Comparison of ENCODE assay signal across 27 mouse cellular contexts in the genomic region with DNA sequence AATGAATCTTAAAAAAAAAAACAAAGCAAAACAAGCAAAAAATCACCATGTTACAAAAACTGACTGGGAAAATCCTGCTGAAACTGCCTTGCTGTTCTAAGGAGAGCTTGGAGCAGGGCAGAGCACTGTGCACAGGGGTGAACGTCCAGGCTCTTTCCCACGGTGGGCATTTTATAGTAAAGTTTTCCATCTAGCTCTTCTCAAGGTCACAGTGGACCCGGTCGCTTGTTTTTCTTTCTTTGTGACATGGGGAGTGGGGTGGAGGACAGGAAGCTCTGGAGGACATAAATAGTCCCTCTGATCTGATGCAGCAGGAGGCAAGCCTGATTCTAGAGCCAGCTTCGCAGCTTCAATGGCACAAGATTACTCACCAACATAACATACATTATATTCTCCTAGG.
A peak's percentile ranks its signal among the peaks of the same experiment; 100 is the strongest.
DNase-seq lines count a peak whose midpoint lies in the region; ATAC-seq and TF ChIP-seq lines count a peak whose summit lies in the region.
"Had no signal": no experiment of that assay in that cellular context is flagged by ENCODE, and none has a peak within 500 bp of the region (broad histone marks: within the 10 kb centered on the region; RNA-seq: fewer than 3 reads in every experiment).

No protein-coding gene starts in this region.

- TF ChIP-seq CTCF in heart, postnatal 0 days (IDR thresholded peaks at IDR 0.05; ENCODE audit: low read depth) = no peak
- no peak for TF ChIP-seq CTCF in lung, embryonic 14.5 days (IDR thresholded peaks at IDR 0.05; ENCODE audit: low read depth)

- no peaks in the 10 kb centered on the region for H3K27me3 ChIP-seq in heart, embryonic 11.5 days (ENCODE audit: control insufficient read depth, insufficient read depth, low read length)
- no peaks in the 10 kb centered on the region for H3K27me3 ChIP-seq in heart, postnatal 0 days (ENCODE audit: control insufficient read depth, insufficient read depth, low read length)
- no peaks in the 10 kb centered on the region for H3K27me3 ChIP-seq in lung, embryonic 14.5 days (ENCODE audit: insufficient read depth, low read length)
- H3K27me3 ChIP-seq in midbrain, embryonic 10.5 days (ENCODE audit: low read depth, poor library complexity, severe bottlenecking) = peaks cover 14% of the 10 kb centered on the region
- H3K27me3 ChIP-seq: forebrain, embryonic 13.5 days; limb, embryonic 13.5 days had no signal

- no peak for TF ChIP-seq EP300 in heart, postnatal 0 days (IDR thresholded peaks at IDR 0.05; ENCODE audit: low read depth)

- ATAC-seq in heart, embryonic 11.5 days (replicated peaks; ENCODE audit: insufficient number of reproducible peaks, low FRiP score, low TSS enrichment) = no peak
- peak; percentile 30; the same call in 1 of the 2 replicates for ATAC-seq in heart, postnatal 0 days (ENCODE audit: insufficient read depth, low read depth)
- ATAC-seq in lung, embryonic 14.5 days (ENCODE audit: insufficient read depth) = no peak
- ATAC-seq: forebrain, embryonic 13.5 days; intestine, postnatal 0 days; liver, postnatal 0 days; Patski had no signal

- DNase-seq in heart, postnatal 10 days = no peak
- DNase-seq in heart, postnatal 0 days (ENCODE audit: low spot score) = peak; percentile 24
- no peak for DNase-seq in heart, postnatal 4 days
- peak; percentile 28 for DNase-seq in lung, embryonic 14.5 days
- no peak for DNase-seq in lung, adult 18-20 months
- no peak for DNase-seq in midbrain, embryonic 10.5 days (ENCODE audit: low spot score)
- DNase-seq: adrenal gland, postnatal 14 days; cerebellum, adult 11-12 months; cerebellum, adult 9-11 months; embryo, embryonic 11 days; gastrocnemius, postnatal 10 days; liver, postnatal 0 days; lung, postnatal 10 days; midbrain, embryonic 14.5 days; thymus, adult 2 months; thymus, postnatal 36 days had no signal

- no peak overlapping the region for H3K4me3 ChIP-seq in heart, embryonic 11.5 days (ENCODE audit: low read depth, low read length)
- no peak overlapping the region for H3K4me3 ChIP-seq in heart, postnatal 0 days (ENCODE audit: low read depth, low read length)
- no peak overlapping the region for H3K4me3 ChIP-seq in lung, embryonic 14.5 days (ENCODE audit: low read depth, low read length)
- no peak overlapping the region for H3K4me3 ChIP-seq in midbrain, embryonic 10.5 days
- H3K4me3 ChIP-seq: erythroblast, embryonic 14.5 days; forebrain, embryonic 13.5 days; layer of hippocampus, adult 2 months; left cerebral cortex, adult 2 months; limb, embryonic 13.5 days had no signal

- H3K4me2 ChIP-seq in heart, embryonic 11.5 days = no peak overlapping the region
- no peak overlapping the region for H3K4me2 ChIP-seq in heart, postnatal 0 days (ENCODE audit: low read depth, low read length)
- H3K4me2 ChIP-seq in lung, embryonic 14.5 days = no peak overlapping the region
- H3K4me2 ChIP-seq: forebrain, embryonic 13.5 days; hindbrain, embryonic 14.5 days; liver, embryonic 11.5 days had no signal

- no peaks in the 10 kb centered on the region for H3K36me3 ChIP-seq in heart, embryonic 11.5 days (ENCODE audit: control insufficient read depth, insufficient read depth, low read length)
- no peaks in the 10 kb centered on the region for H3K36me3 ChIP-seq in heart, postnatal 0 days (replicated peaks; ENCODE audit: control insufficient read depth, insufficient read depth, low read length)
- no peaks in the 10 kb centered on the region for H3K36me3 ChIP-seq in lung, embryonic 14.5 days (ENCODE audit: insufficient read depth)
- H3K36me3 ChIP-seq in midbrain, embryonic 10.5 days = no peaks in the 10 kb centered on the region
- H3K36me3 ChIP-seq: limb, embryonic 13.5 days had no signal

- H3K27ac ChIP-seq in heart, embryonic 11.5 days (ENCODE audit: low read depth, low read length) = 0 out of 2 replicates have a peak overlapping the region, but pooled peaks have one; percentile 15
- H3K27ac ChIP-seq in heart, postnatal 0 days (ENCODE audit: low read depth) = no peak overlapping the region
- no peak overlapping the region for H3K27ac ChIP-seq in lung, embryonic 14.5 days (ENCODE audit: low read depth)
- no peak overlapping the region for H3K27ac ChIP-seq in midbrain, embryonic 10.5 days (replicated peaks)
- H3K27ac ChIP-seq: forebrain, embryonic 13.5 days; hindbrain, embryonic 14.5 days; layer of hippocampus, adult 2 months; left cerebral cortex, adult 2 months; macrophage had no signal

- peak overlapping the region; percentile 18; the same call in 1 of the 2 replicates for H3K9ac ChIP-seq in heart, embryonic 11.5 days (ENCODE audit: low read depth, low read length)
- no peak overlapping the region for H3K9ac ChIP-seq in heart, postnatal 0 days (replicated peaks; ENCODE audit: low read depth, low read length)
- no peak overlapping the region for H3K9ac ChIP-seq in lung, embryonic 14.5 days
- H3K9ac ChIP-seq: forebrain, embryonic 13.5 days; hindbrain, embryonic 14.5 days; limb, embryonic 13.5 days; liver, postnatal 0 days had no signal

- intact Hi-C loops in heart, postnatal 10 days (cut with DNase I) = no loop called here

- no peaks in the 10 kb centered on the region for H3K9me3 ChIP-seq in heart, embryonic 11.5 days (replicated peaks; ENCODE audit: control insufficient read depth, low read length)
- no peaks in the 10 kb centered on the region for H3K9me3 ChIP-seq in heart, postnatal 0 days (replicated peaks; ENCODE audit: control insufficient read depth, low read length)
- no peaks in the 10 kb centered on the region for H3K9me3 ChIP-seq in lung, embryonic 14.5 days (ENCODE audit: low read depth, low read length)
- H3K9me3 ChIP-seq in midbrain, embryonic 10.5 days (replicated peaks) = no peaks in the 10 kb centered on the region
- H3K9me3 ChIP-seq: forebrain, embryonic 13.5 days; limb, embryonic 13.5 days had no signal

- H3K4me1 ChIP-seq in heart, embryonic 11.5 days (ENCODE audit: control insufficient read depth, insufficient read depth, low read length) = peaks cover 19% of the 10 kb centered on the region
- H3K4me1 ChIP-seq in heart, postnatal 0 days (ENCODE audit: control insufficient read depth, insufficient read depth) = 0 out of 2 replicates have a peak, but pooled peaks cover 10% of the 10 kb centered on the region
- peaks cover 23% of the 10 kb centered on the region for H3K4me1 ChIP-seq in lung, embryonic 14.5 days (ENCODE audit: insufficient read depth)
- peaks cover 59% of the 10 kb centered on the region for H3K4me1 ChIP-seq in midbrain, embryonic 10.5 days

- 32% methylated on average over 5 of the region's 5 CpGs for WGBS in heart, embryonic 11.5 days (ENCODE audit: insufficient replicate concordance)
- 28% methylated on average over 5 of the region's 5 CpGs for WGBS in heart, postnatal 0 days
- 45% methylated on average over 5 of the region's 5 CpGs for WGBS in lung, embryonic 14.5 days
- WGBS in midbrain, embryonic 10.5 days = 85% methylated on average over 5 of the region's 5 CpGs

Comparison
In these comparisons a context has a peak if more than half of its experiments do, and no peak if none do; other contexts are left out.
1. DNase-seq: peak in heart, postnatal 0 days (single experiment) and lung, embryonic 14.5 days (single experiment); none in heart, postnatal 10 days (0 of 2), heart, postnatal 4 days (single experiment), lung, adult 18-20 months (0 of 2) and midbrain, embryonic 10.5 days (single experiment).